Mouse (Mus musculus) cerebellum, postnatal 25 days (tissue): ENCODE measurements around the gene Pax7.

Source experiments
- DNase-seq, 2 experiments: peaks; one replicate each; pipeline ENCODE4 v3.0.0; 2021; ENCODE audit warnings: mixed read lengths in 2 of 2

Pax7 gene

DNA sequence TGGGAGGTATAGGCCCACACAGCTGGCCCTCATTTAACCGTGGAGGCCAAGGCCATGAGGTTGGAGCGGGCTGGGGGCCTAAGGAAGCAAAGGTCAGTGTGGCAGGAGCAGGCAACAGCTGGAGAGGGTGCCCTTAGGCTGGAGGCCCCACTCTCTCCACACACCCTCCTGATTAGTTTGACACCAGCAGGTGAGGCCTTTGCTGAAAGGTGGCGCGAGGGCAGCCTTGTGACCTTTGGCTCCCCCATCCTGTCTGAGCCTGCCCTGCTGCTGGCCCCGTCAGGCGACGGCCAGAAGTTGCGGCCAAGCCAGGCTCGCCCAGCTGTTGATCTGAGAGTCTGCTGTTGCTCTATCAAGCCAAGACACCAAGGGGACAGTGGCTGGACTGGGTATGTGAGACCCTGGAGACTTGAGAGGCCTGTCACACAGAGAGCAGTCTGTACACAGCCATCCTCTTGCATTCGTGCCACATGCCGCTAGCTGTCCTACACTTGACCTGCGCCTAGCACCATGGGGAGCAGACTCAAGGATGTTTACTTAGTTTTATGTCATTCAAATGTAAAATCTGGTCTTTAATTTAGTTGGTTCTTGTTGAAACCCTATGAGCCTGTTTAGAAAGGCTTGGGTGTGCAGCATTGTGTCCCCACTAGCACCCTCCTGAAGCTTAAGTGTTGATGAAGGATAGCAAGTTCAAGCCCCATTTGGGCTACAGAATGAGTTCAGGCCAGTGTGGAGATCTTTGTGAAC, 86.0 kb downstream of the Pax7 start:
- DNase-seq: no peak

DNA sequence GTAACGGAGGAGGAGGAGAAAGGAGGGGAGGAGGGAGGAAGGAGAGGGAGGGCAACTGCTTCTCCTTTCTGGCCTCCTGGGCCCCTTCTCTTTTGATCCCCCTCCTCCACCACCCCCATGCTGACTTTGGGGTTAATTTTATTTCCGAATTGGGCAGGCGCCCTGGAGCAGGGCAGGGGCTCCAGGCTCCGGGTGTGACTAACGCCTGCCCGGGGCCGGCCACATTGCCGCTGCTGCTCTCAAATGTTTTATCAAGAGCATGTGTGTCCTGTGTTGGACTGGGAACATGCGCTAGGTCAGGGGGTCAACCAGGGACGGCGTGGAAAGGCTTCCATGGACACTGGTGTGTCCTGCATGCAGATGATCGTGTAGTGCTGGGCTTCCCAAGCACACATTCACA, 87.2 kb downstream of the Pax7 start:
- no peak for DNase-seq

DNA sequence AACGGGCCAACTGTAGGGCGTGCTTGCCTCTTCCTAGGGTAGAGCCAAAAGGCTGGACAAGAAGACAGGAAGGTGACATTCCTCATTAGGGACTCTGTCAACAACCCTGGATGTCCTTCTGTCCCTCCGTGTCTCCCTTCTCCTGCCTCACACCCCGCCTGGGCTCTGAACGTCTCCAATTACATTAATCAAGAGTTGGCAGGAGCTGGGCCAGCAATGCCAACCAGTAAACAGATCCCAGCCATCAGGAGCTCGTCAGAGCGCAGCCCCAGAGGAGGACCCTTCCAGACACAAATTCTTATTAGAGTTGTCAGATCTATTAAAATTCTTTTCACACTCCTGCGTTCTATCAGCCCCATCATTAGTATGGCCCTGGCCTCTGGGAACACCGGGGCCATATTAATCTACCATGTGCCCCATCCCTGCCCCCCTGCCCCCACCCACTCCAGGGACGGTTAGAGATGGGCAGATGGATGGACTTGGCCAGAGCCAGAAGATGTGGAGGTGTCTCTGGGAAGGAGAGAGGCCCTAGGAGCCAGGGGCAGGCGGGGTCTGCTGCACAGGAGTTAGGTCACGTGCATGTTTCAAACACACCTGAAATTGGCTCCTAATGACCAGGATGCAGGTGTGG, 88.4 kb downstream of the Pax7 start:
- DNase-seq: no peak

DNA sequence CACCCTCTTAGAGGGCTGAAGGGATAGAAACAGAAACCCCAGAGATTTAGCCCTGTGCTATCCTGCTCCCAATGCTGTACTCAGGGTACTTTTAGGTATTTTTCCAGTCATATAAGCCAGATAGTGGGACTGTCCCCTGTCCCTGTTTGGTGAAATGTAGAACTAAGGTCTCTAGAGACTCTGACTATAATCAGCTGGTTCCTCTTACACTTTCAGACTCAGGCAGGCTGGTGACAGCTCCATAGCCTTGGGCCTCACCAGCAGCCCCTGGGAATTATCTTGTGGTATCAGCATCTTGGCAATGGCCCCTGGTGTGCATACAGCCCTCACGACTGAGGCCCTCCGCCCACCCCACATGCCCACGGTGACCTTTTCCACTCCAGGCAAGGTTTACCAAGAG, 89.7 kb downstream of the Pax7 start:
- no peak for DNase-seq

DNA sequence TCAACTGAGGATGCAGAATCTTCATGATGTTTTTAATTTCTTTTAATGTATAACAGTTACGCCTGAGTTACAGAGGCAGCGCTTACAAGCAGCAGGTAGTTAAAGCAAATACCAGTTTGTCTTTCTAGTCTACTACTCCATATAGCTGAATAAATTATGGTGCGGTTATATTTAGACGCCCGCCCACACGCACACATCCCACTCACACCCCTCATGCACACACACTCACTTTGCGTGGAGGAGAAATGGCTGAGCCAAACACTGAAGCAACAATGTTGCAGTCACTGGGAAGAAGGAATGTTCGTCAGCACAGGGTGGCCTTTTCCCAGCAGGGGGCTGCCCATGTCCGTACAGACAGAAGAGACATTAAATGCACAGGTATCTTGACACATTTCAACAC, 96.3 kb downstream of the Pax7 start:
- no peak for DNase-seq

DNA sequence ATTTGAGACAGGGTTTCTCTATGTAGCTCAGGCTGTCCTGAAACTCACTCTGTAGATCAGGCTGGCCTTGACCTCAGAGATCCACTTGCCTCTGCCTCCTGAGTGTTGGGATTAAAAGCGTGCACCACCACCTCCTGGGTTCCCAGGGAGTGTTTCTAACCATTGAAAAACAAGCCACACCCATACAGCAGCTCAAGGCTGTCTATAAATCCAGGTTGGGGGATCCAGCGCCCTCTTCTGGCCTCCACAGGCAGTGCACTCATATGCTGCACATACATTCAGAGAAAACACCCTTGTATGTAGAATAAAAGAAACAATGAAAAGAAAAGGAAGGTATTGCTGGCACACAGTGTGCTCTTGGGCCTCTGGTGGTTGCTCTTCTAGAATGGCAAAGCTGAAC, 106.2 kb downstream of the Pax7 start:
- no peak for DNase-seq

DNA sequence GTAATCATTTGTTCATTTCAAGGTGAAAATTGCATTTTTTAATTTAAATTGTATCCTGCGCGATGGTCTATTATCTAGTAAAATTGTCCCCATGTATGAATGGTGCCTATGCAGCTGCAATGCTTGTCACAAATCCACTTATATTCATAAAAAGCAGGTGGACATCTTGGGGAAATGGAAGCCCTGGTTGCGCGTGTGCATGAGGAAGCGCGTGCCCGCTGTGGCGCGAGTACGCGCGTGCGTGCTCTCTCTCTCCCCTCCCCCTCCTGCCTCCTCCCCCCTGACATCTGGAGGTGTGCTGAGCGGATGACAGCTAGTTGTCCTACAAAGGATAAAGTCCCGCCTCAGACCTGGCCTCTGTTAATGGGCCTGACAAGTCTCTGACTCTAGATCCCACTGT, 107.9 kb downstream of the Pax7 start:
- no peak for DNase-seq

DNA sequence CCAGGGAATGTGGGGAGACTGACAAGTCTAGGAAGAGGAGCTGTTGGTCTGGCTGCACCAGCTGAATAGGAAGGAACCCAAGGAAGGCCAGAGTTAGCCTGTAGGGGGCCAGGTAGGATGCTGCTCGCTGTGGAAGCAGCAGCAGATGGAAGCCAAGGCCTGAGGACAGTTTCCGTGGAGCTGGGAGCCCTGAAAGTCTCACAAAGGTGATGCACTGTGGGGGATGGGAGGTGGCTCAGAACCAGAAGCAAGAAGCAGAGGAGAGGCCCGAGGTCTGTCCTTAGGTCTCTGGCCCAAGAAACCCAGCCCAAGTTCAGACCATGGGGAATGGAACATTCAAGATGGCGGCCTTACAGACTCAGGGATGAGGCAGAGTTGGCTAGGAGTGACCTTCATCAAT, 109.0 kb downstream of the Pax7 start:
- no peak for DNase-seq

DNA sequence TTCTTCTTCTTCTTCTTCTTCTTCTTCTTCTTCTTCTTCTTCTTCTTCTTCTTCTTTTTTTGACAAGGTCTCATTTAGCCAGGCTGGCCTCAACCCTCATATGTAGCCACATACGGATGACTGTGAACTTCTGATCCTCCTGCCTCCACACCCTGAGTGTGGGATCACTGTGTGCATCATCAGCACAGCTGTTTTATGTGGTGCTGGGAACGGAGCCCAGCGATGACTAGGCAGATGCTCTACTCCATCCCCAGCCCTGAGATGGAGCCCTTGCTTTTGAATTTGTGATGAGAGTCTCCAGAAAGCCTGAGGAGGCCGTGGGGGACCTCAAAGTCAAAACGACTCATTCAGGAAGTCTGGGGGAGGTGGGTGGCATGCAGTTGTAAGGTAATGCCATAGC, 114.3 kb downstream of the Pax7 start:
- DNase-seq: no peak

DNA sequence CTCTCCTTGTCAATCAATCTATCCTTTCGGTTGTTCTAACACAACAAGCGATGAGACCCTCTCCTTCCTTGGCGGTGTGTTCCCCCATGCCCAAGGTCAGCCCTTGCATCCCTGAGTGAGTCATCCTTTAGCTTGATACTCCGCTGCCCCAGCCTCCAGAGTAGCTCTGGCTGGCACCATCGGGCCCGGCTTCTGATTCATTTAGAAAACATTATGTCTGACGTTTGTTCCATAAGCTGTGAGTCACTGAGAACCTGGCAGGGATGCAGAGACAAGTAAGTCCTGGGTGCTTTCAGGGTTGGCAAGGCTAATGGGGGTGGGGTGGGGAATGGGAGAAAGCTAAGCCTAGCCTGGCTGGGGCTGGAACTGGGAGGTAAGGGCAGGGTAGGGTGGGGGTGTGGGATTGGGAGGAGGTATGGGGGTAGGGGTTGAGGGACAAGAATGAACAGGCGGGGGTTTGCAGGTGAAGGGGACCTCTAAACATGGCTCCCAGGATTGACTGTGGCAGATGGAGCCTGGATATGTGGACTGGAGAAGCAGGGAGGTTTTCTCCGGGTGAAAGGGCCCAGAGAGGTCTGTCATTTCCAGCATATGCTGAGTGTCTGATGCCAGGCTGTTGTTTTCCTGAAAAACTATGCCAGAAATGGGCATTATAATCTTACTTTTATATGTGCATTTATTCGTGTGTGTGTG, 116.7 kb downstream of the Pax7 start:
- DNase-seq: no peak

DNA sequence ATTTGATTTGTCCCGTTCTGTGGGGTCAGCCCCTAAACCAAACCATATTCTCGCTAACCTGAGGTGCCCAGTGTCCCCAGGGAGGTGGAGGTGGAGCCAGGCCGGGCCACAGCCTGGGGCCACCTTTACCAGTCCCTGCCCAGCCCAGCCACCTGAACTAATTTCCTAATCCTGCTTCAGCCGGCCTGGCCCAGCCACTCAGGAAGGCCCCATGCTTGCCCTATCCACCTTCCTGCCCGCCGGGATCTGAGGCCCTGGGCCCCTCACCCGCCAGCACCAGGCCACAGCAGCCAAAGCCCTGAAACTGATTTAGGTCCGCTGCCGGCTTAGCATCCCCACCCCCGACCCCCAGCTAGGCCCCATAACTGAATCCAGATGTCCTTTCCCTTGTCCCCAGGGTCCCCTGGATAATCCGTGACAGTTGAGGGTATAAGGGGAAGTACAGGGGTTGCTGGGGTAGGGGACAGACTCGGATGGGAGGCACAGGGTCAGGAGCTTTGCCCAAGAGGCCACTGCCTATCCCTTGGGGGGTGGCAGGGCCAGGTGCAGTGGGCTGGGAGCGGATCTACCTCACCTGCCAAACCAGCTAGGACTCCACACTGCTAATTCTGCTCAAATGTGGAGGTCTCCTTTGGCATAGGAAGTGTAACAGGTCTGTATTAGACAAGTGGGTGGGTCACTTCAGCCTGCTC, 117.9 kb downstream of the Pax7 start:
- DNase-seq: no peak

DNA sequence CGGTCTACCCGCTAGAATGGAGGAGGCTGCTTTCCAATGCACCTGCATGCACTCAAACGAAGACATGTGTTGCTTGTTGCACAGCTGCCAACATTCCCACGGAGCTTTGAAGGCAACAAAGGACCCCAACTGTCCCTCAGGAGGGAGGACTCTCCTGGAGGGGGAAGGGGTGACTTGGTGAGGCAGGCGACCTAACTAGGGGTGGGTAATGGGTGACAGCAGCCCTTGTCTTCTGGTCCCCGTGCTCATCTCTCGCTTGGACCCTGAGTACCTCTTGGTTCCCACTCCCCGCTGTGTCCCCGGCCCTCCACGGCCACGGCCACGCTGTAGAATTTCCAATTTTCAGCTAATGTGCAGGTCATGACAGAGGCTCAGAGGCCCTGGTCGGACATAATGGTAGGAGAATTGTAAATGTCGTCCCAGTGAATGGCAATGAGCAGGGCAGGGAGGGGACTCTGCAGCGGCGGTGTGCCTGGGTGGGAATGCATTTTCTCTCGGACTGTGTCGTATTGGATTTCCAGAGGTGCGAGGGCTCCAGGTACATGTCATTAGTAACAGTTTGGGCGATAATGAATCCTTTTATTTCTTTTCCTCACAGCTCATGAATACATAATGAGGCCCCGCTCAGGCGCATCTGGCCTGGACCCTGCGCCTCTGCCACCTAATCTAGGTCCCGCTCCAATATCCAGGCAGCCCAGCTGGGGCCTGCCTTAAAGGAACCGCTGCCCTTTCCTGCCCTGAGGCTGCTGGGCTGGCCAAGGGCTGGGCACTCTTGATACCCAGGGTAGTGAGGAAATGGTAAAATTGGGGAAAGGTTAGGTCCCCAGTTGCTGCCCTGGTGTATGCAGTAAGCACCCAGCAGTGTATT, 122.6 kb downstream of the Pax7 start:
- no peak for DNase-seq

DNA sequence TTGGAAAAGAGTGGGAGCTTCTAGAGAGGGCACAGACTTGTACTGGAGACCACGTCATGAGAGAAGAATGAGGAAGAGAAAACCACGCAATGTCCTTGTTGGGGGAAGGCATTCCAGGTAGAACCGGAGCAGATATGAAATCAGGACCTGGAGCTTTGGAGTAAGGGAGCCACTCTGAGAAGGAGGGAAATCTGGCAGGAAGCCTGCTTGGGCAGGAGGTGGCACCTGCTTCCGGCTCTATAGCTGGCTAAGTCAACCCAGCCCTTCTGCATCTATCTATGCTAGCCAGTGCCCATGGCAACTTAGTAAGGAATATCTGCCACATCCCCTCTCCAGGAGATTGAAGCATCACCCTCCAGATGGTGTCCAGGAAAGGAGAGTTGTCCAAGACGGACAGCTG, 127.3 kb downstream of the Pax7 start:
- no peak for DNase-seq

DNA sequence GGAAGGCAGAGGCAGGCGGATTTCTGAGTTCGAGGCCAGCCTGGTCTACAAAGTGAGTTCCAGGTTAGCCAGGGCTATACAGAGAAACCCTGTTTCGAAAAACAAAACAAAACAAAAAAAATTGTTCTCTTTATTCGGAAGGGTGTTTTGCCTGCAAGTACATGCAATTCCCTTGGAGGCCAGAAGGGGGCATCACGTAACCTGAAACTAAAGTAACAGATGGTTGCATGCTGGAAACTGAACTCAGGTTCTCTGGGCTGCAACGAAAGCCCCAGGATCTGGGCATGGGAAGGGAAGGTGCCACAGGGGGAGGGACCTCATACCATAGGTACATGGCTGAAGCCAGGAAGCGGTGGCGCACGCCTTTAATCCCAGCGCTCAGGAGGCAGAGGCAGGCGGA, 129.9 kb downstream of the Pax7 start:
- no peak for DNase-seq

DNA sequence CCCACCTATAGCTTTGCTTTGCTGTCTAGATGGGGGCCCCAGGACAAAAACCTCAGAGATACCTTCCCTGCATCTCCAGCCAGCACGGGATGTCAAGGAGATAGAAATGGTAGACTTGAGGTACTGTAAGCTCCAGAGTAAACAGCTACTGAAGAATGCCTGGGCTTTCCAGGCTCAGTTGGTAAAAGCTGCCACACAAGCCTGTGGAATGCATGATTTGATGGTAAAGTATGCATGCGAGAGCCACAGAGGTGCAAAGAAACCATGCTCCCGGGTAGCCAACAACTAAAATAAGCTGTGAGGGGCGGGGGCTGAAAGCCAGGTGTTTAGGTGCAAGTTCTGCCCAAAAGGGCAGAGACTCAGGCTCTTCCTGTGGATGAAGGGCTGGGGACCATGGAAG, 130.4 kb downstream of the Pax7 start:
- DNase-seq: no peak

DNA sequence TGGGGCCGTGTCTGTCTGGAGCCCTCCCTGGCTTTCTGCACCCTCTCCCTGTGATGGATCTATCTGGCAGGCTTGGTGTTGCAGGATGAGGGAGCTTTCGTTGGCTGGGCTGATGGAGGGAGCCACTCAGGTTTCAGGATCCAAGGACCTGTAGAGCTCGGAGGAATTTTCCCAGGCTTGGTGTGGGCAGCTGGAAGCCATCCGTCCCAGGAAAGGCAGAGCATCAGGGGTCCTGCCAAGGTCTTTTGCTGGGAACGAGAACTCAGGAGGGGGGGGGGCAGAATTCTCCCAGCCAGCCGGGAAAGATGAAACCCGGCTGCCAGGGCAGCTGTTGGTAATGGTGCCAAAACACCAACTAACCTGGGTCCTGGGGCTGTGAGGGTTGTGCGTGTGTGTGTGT, 134.7 kb downstream of the Pax7 start:
- DNase-seq: no peak

DNA sequence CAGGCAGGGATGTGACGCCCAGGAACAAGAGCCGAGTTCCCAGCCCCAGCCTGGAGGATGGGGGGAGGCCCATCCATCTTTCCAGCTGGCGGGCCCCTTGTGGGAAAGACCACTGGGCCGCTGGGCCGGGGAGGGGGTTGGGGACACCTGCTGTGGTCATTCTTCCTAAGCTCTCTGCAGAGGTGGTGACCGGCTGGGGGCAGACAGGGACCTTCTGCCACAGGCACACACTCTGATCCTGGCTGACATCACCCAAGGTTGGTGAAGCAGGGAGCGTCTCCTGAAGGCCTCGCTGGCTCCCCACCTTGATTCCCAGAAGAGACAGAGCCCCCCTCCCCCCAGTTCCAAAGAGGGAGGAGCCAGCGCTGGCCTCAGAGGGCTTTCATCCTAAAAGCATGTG, 135.6 kb downstream of the Pax7 start:
- no peak for DNase-seq

DNA sequence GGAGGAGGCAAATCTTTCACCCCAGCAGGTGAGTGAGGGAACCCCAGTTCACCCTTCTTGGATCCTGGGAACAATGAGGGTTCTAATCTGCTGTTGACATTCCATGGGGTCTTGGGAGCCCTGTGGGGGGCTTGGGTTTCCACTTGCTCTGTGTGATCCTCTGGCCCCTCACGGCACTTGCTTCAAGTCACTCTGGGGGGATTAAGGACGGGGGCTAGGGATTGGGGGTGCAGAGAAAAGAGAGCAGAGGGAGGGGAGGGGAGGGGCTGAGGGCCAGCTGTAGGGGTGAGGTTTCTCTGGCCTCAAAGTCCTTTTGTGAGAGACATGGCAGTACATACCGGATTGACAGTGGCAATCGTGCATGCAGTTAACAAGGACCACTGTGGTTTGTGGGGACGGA, 140.0 kb downstream of the Pax7 start:
- no peak for DNase-seq

DNA sequence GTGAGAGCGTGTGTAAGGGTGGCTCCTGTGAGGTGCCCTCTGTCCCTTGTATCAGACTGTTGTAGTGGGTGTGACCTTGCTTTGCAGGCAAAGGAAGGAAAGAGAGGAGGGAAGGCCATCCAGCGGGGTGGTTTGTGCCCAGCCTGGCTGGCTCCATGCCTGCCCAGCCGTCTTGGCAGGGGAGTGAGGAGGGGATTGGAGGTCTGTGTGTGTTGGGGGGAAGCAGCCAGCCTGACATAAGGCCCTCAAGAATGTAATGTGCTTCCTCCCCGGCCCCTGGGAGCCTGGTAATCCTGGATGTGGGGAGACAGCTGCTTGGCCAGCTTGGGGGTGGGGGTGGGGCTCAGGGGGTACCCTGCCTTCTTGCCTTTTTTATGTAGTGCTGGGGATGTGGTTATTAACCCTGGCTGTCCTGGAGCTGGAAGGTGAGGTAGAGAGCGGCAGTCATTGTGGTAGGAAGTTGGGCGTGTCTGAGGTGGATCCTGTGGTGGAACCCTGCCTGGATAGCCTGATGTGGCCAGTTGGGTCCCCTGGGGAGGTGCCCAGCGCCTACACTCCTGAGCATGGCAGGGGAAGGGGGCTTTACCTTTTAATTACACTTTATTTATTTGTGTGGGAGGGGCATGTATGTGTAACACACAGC, 143.6 kb downstream of the Pax7 start:
- no peak for DNase-seq

DNA sequence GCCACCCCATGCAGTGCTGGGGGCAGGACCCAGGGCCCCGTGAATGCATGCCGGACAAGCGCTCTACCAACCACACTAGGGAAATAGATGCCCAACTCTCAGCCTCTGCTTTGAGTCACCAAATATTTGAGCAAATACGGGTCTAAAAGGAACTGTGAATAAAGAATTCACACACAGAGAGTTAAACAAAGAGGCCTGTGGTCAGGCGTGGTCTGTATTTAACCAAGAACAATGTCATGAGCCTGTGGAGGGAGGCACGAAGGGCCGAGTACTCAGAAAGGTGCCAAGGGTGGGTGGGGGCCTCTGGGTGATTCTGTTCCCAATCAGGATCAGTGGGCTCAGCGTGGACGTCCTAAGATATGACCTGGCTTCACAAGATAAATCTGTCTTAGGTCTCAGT, 145.3 kb downstream of the Pax7 start:
- DNase-seq: no peak
